Mouse (Mus musculus) kidney, adult 18-20 months (tissue): ENCODE data around the gene Gm7534.
"Not testable (repeated sequence)": the region's sequence is repeated elsewhere in the genome, so short reads cannot be mapped to it uniquely, and the experiment has no call there.

Experiments used
- DNase-seq: peaks from one replicate; pipeline ENCODE4 v3.0.0; 2021

Gene Gm7534

DNA sequence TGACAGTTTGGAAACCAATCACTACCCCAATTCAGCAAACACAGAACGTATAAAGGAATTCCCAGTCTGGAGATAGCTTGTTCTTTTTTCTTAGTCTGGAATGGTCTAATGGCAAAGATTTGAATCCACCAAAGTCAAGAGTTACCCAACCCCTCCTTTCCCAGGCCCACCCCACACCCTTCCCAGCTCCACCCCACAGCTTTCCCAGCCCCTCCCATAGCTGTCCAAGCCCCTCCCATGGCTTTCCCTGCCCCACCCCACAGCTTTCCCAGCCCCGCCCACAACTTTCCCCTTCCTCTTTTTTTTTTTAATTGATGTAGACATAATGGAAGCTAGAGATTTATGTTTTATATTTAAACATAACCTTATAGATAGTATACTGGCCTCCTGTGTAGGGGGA, 3.4 kb downstream of the Gm7534 start:
- no peak for DNase-seq

- no peak for DNase-seq
These were observed 16.5 kb downstream of the Gm7534 start for GRCm38 (mm10) chr4:134186268-134186667.

- DNase-seq, result no peak
These were observed 17.2 kb downstream of the Gm7534 start for GRCm38 (mm10) chr4:134185569-134185968.

- DNase-seq, result no peak
These were observed 19.1 kb downstream of the Gm7534 start for GRCm38 (mm10) chr4:134183711-134184110.

DNA sequence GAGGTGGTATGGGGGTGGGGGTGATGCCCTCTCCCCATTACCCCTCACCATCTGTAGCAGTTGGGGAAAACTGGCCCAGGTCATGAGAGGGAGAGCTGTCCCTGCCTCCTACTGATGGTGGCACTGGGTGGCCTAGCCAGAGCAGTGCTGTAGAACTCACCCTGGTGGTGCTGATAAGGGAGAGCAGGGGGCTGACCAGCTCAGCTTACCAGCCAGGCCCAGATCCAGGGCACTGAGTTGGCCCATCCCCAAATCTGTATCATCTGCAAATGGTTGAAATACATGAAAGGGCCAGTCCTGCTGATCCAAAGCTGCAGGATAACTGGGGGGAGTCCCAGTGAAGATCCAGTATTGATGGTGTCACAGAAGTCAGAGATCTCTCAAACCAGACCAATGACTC, 21.0 kb downstream of the Gm7534 start:
- DNase-seq, result no peak

DNA sequence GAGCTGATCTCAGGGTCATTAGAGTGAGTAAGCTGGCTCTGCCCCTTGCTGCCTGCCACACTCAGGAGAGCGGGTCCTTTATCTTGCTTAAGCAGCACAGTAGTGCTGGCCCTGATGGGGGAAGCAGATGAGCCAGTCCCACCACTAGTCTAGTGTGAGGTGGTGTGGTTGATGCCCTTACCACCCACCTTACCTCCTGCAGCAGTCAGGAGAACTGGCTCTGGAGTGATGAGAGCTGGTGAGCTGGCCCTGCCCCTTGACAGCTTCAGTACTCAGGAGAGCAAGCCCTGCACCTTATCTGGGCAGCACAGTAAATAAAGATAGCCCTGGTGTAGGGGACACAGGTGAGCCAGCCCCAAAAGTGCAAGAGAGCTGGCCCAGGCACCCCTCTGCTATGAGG, 21.7 kb downstream of the Gm7534 start:
- no peak for DNase-seq

DNA sequence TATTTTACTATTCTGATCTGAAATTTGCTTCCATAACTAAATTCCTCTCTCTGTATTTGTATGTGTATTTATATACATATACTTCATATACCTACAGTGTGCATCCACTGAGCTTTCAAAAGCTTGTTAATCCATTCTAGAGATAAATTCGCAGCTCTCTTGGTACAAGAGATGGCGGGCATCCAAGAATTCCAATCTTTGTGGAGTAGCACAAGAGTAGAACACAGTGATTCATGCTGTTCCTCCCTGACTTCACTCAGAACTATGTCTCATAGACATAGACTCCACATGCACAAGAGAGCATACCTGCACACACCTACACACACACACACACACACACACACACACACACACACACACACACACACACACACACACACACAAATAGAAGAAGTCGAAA, 30.4 kb downstream of the Gm7534 start:
- no peak for DNase-seq

- DNase-seq, result no peak
These were observed 35.9 kb downstream of the Gm7534 start for GRCm38 (mm10) chr4:134166906-134167305.

- DNase-seq, result no peak
These were observed 37.0 kb downstream of the Gm7534 start for GRCm38 (mm10) chr4:134165548-134166465.

DNA sequence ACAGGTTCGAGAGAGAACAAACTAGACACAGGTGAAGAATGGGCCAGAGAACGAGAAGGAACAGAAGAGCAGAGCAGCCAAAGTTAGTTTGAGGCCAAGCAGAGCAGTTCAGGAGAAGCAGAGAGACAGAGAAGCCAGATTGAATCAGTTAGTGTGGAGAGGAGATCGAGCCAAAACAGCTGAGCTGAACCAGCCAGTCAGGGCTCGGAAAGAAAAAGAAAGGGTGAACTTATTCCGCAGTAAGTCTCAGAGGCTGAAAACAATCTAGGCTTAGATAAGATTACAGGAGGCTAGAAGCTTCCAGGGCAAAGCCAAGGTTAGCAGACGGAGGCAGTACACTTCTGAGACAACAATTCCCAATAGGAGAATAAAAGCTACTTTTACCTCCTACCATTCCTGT, 37.8 kb downstream of the Gm7534 start:
- DNase-seq, result peak; percentile 17

- DNase-seq, result no peak
These were observed 38.2 kb downstream of the Gm7534 start for GRCm38 (mm10) chr4:134164591-134164990.

- DNase-seq, result peak; percentile 66
These were observed 42.7 kb downstream of the Gm7534 start for GRCm38 (mm10) chr4:134160071-134160470.

GRCm38 (mm10) chr4:134158774-134159173, 44.0 kb downstream of the Gm7534 start:
- DNase-seq, result no peak

DNA sequence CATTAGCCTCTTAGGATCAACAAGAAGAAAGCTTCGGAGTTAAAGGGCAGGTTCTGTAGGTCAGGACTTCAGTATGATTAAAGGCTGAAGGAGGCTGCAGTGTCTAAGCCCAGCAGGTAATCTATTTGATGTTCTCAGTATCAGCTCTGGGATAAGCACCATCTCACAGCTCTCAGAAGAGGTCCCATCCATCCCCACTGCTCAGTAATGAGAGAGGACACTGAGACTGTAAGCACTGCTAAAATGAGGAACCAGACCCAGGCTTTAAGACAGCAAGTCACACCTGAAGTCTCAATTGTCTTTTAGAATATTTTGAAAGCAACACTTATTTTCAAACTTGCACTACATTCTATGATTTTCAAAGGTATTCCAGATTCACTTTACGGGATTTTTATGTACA, 45.2 kb downstream of the Gm7534 start:
- DNase-seq, result no peak

DNA sequence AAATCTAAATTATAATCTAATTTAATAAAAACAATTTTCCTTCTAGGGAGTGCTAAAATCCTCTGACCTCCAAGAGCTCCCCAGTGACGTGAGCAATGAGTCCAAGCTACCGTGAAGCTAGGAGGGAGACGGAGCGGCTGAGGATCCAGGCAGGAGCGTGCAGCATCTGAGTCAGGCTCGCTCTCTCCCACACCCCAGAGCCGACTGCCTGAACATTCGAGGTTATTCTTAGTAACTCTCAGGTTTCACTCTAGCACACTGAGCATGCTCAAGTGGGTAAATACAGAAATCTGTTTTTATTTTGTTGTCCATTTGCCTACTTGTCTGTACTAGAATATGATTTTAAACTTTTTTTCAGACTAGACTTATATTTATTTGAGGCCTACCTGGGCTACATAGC, 46.1 kb downstream of the Gm7534 start:
- DNase-seq, result no peak

GRCm38 (mm10) chr4:134155961-134156465, 46.8 kb downstream of the Gm7534 start:
- no peak for DNase-seq

GRCm38 (mm10) chr4:134155531-134155930, 47.3 kb downstream of the Gm7534 start:
- DNase-seq, result no peak

DNA sequence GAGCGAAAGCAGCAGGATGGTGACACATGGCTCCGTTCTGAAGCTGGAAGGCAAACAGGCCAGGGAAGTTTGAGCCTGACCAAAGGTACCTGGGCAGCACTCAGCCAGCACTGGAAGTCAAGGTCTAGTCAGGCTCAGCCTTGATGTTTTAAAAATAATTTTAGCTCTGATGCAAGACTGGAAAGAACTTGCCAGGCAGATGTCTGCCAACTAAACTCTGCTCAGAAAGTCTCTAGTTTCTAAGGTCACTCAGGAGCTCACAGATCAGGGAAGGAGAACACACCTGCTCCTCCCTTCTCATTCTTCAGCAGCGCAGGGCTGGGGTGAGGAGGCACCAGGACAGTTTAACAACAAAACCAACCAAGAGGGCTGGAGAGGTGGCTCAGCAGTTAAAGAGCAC, 48.5 kb downstream of the Gm7534 start:
- DNase-seq, result peak; percentile 41

DNA sequence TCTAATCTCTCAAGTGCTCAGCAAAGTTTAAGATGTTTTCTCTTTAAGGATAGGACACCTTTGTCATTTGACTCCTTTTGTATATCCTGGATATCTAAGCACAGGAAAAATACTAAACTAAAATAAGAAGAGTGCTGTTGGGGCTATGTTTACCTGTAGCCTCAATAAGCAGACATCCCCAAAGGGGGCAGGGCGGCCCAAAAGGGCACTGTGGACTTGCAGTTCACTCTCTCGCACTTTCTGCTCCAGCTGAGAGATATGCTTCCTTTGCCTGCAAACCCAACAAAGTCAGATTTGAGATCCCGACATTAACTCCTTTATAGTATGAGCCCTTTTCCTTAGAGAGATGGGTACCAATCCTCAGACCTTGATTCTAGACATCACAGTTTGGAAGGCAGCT, 49.1 kb downstream of the Gm7534 start:
- no peak for DNase-seq

- no peak for DNase-seq
These were observed 50.7 kb downstream of the Gm7534 start for GRCm38 (mm10) chr4:134152112-134152511.

DNA sequence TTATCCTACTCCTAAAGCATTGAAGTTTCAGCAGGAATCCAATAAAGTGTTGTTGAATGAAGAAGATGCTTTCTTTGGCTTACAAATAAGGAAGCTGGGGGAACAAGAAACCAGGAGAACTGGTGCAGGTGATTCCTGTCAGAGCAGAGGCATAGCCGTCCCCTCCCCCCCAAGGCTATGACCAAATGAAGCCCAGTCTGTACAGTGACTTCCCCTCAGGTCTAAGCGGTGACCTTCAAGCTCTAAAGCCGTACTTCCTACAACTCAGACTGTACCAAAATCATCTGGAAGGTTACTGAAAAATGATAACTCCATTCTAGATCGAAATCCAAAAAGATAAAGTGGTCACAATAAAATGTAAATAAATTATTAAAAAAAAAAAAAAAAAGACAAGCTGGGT, 53.4 kb downstream of the Gm7534 start:
- no peak for DNase-seq

DNA sequence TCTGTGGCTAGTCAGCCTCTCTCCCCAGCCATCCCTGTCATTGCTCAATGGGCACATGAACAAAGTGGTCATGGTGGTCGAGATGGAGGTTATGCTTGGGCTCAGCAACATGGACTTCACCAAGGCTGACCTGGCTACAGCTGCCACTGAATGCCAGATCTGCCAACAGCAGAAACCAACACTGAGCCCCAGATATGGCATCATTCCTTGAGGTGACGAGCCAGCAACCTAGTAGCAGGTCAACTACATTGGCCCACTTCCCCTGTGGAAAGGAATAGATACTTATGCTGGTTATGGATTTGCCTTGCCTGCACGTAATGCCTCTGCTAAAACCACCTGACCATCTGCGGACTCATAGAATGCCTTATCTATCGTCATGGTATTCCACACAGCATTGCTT, 58.5 kb downstream of the Gm7534 start:
- not testable (repeated sequence) for DNase-seq
